Mouse (Mus musculus) testis, adult 2 months (tissue): ENCODE data around the gene Chd6.

Source experiments
- CTCF ChIP-seq: fragments of 200-500 bp; IDR thresholded peaks from 2 replicates; pipeline ENCODE4 v1.5.1; 2012; ENCODE audit warnings: low read depth, mild to moderate bottlenecking, inconsistent platforms, low read length, moderate library complexity; ENCODE audit not compliant: control insufficient read depth, insufficient read depth, insufficient replicate concordance
- POLR2A ChIP-seq: fragments of 200-500 bp; IDR thresholded peaks from 2 replicates; pipeline ENCODE4 v1.6.1; 2012; ENCODE audit warnings: low read depth, mild to moderate bottlenecking, inconsistent platforms, low read length, moderate library complexity; ENCODE audit not compliant: control insufficient read depth

DNA sequence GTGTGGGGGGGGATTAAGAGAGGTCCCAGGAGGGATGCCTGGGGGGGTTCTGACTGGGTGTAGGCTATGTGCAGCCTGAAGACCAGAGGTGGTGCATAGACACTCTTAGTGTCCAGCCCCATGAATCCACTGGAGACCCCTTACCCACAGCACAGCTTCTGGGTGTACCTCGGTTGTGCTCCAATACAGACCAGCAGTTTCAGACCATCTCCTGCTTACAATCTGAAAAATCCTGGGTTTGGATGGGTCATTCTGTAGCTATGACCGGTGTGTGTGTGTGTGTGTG, 190.0 kb downstream of the Chd6 start:
- no peak for TF ChIP-seq CTCF
- TF ChIP-seq POLR2A = no peak
